Mouse (Mus musculus) layer of hippocampus, adult 6 months (tissue): Measurements from ENCODE around the gene Lrrc30. TPM values are rescaled to one million over a fixed set of nuclear protein-coding genes. Genes with fewer than 3 reads are reported as not detected.

ENCODE experiments used
- long read RNA-seq, 2 experiments: library from polyadenylated mRNA; unstranded; transcript quantifications; one replicate each; pipeline ENCODE4 v2.0.0; 2019 to 2020
- polyA plus RNA-seq: library from polyadenylated mRNA; unstranded; fragments of <200 nt; fragmentation: Nextera tagmentation; gene quantifications from 2 replicates; pipeline ENCODE4 v1.2.3, GENCODE M21; 2021

Gene Lrrc30
- not detected in 2 replicates for polyA plus RNA-seq
- long read RNA-seq, experiment 1: 0 reads
- long read RNA-seq, experiment 2: 0 reads

GRCm38 (mm10) chr17:67632676-67633339, at the start of gene Lrrc30:
Gene Lrrc30, minus strand, starts transcription at chr17:67632723.

Other genes starting within 250 kb of the Lrrc30 start
- 0.20 and 0.40 TPM in 2 replicates for gene Lama1, start 64.5 kb upstream of the Lrrc30 start, polyA plus RNA-seq